Mouse (Mus musculus): ENCODE measurements at regions not wholly inside any gene's neighbourhood (a gene's known extent, or its start where the extent isn't known, plus 50 kb on each side); places are given as distances from the start of the nearest gene placed in this dataset.

- DNase-seq, result no peak
Observed at GRCm38 (mm10) chr8:10931266-10931665, 77.0 kb downstream of the Irs2 start.

GRCm38 (mm10) chr8:10928836-10929235 is 79.4 kb downstream of the Irs2 start:
- DNase-seq, result no peak

GRCm38 (mm10) chr8:10928342-10928794 is 79.9 kb downstream of the Irs2 start:
- DNase-seq, result no peak

GRCm38 (mm10) chr8:10927187-10927586 is 81.1 kb downstream of the Irs2 start:
- DNase-seq, result no peak

GRCm38 (mm10) chr8:10926518-10926915 is 81.7 kb downstream of the Irs2 start:
- no peak for DNase-seq

- no peak for DNase-seq
Observed at GRCm38 (mm10) chr8:10925582-10926517, 82.4 kb downstream of the Irs2 start.

GRCm38 (mm10) chr8:10924526-10925199 is 83.6 kb downstream of the Irs2 start:
- DNase-seq, result no peak

- DNase-seq, result no peak
Observed at GRCm38 (mm10) chr8:10924001-10924490, 84.2 kb downstream of the Irs2 start.

- no peak for DNase-seq
Observed at GRCm38 (mm10) chr8:10923071-10924000, 84.9 kb downstream of the Irs2 start.

- no peak for DNase-seq
Observed at GRCm38 (mm10) chr8:10922209-10923030, 85.8 kb downstream of the Irs2 start.

GRCm38 (mm10) chr8:10921439-10922191 is 86.6 kb downstream of the Irs2 start:
- DNase-seq, result no peak

- no peak for DNase-seq
Observed at GRCm38 (mm10) chr8:10919620-10920019, 88.6 kb downstream of the Irs2 start.

- no peak for DNase-seq
Observed at GRCm38 (mm10) chr8:10918403-10919035, 89.7 kb downstream of the Irs2 start.

GRCm38 (mm10) chr8:10914616-10915015 is 93.6 kb downstream of the Irs2 start:
- no peak for DNase-seq

GRCm38 (mm10) chr8:10912436-10912835 is 95.8 kb downstream of the Irs2 start:
- DNase-seq, result no peak

GRCm38 (mm10) chr8:10911371-10911770 is 96.9 kb downstream of the Irs2 start:
- no peak for DNase-seq

- DNase-seq, result no peak
Observed at GRCm38 (mm10) chr8:10910954-10911353, 97.3 kb downstream of the Irs2 start.

- DNase-seq, result no peak
Observed at GRCm38 (mm10) chr8:10910244-10910872, 97.9 kb downstream of the Irs2 start.

GRCm38 (mm10) chr8:10909155-10909554 is 99.1 kb downstream of the Irs2 start:
- no peak for DNase-seq

- DNase-seq, result no peak
Observed at GRCm38 (mm10) chr8:10906353-10906752, 101.9 kb downstream of the Irs2 start.
